Mouse (Mus musculus) telencephalon, adult 2 months (tissue): ENCODE measurements at regions not wholly inside any gene's neighbourhood (a gene's known extent, or its start where the extent isn't known, plus 50 kb on each side); places are given as distances from the start of the nearest gene placed in this dataset.

ENCODE experiments used
- DNase-seq: peaks from one replicate; pipeline ENCODE4 v3.0.0-alpha.2; 2011; ENCODE audit warnings: low read depth, low spot score

DNA sequence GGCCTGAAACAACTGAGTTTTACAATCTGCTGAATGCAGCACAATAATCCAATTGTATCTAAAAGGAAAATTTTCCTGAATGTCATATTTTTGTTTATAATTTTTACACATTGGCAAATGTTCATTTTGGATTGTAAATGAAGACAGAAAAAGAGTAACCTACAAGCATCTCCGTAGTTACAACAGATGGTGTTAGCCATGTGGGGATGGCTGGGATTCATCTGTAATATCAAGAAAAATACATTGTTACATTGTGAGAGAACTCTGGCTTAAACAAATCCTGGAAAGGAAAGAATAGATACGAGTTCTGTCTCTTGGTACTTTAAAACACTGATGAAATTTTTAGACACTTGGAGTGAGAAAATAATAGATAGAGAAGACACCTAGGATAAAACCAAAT lies 1106.0 kb downstream of the Grm8 start:
- peak; percentile 12 for DNase-seq

- DNase-seq = no peak
Measured at GRCm38 (mm10) chr6:27028377-27028776, 1106.6 kb downstream of the Grm8 start.

DNA sequence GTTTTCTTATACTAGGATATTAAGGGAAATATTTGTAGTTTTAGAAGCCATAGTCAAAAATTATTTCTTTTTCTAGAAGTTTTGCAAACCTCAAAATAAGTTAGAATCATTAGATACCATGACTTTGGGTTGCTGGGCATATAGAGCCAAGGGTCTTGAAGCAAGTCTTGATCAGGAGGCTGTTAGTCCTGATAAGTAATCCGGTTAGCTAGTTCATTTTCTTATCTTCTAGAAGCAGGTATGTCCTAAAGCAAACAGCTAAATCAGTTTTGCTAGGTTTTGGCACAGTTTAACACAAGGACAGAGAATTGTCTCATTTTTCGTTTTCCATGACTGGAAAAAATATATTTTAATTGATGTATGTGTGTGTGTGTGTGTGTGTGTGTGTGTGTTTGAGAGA lies 1113.3 kb downstream of the Grm8 start:
- no peak for DNase-seq

- no peak for DNase-seq
Measured at GRCm38 (mm10) chr6:27014475-27014874, 1120.5 kb downstream of the Grm8 start.

DNA sequence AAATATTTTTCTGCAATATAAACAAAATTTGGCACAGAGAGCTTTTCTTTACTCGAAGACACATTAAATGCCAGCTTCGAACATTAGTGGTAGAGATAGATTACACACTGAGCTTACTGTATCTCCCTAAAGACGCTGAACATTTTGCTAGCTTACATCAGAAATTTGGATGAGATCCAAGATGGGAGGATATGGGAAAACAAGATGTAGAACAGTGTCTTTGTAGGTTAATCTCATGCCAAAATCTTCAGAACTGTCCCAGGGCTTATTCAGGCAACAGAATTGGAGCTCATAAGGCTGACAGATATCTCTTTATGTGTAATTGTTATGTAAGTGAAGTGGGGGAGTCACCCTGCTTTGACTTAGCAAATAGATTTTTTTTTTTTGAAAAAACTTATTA lies 1158.4 kb downstream of the Grm8 start:
- DNase-seq = peak; percentile 9

GRCm38 (mm10) chr6:26949166-26949565 lies 1140.1 kb upstream of the Pot1a start:
- no peak for DNase-seq
